Mouse (Mus musculus) cerebellum, adult 2 months (tissue): ENCODE measurements around the gene Wipf1.

Experiments
- CTCF ChIP-seq: fragments of 200-500 bp; IDR thresholded peaks from 2 replicates; pipeline ENCODE4 v1.5.1; 2011; ENCODE audit warnings: low read depth, mild to moderate bottlenecking, control low read depth, low read length, moderate library complexity, borderline replicate concordance; ENCODE audit not compliant: insufficient read depth
- POLR2A ChIP-seq: fragments of 200-500 bp; IDR thresholded peaks from 2 replicates; pipeline ENCODE4 v1.6.1; 2011; ENCODE audit warnings: low read length, control low read depth, borderline replicate concordance; ENCODE audit not compliant: insufficient read depth

GRCm38 (mm10) chr2:73440319-73440718, 89.2 kb downstream of the Wipf1 start:
- TF ChIP-seq POLR2A: no peak
- TF ChIP-seq CTCF: no peak
